Mouse (Mus musculus) heart, embryonic 11.5 days (tissue): Measurements from ENCODE around the gene Ugp2. TPM values are rescaled to one million over a fixed set of nuclear protein-coding genes. Genes with fewer than 3 reads are reported as not detected.

Experiments used
- ATAC-seq: fragments of 200-750 bp; cut with Nextera tagmentation; replicated peaks from 2 replicates; pipeline ENCODE4 v1.8.0; 2017; ENCODE audit warnings: moderate library complexity; ENCODE audit not compliant: insufficient number of reproducible peaks, low FRiP score, low TSS enrichment
- H3K27ac ChIP-seq: fragments of 300-500 bp; sonication (generic); 2 replicates; pipeline ENCODE4 v1.5.1; 2014; ENCODE audit warnings: mild to moderate bottlenecking, low read depth, low read length
- H3K27me3 ChIP-seq: fragments of 300-500 bp; sonication (generic); 2 replicates; pipeline ENCODE4 v1.6.1; 2014; ENCODE audit warnings: mild to moderate bottlenecking, low read length, mixed read lengths; ENCODE audit not compliant: control insufficient read depth, insufficient read depth
- H3K36me3 ChIP-seq: fragments of 300-500 bp; sonication (generic); 2 replicates; pipeline ENCODE4 v1.6.1; 2014; ENCODE audit warnings: mild to moderate bottlenecking, low read length, moderate library complexity, mixed read lengths; ENCODE audit not compliant: control insufficient read depth, insufficient read depth
- H3K4me1 ChIP-seq: fragments of 300-500 bp; sonication (generic); 2 replicates; pipeline ENCODE4 v1.6.1; 2014; ENCODE audit warnings: low read length; ENCODE audit not compliant: control insufficient read depth, insufficient read depth
- H3K4me2 ChIP-seq: fragments of 300-500 bp; sonication (generic); 2 replicates; pipeline ENCODE4 v1.6.1; 2014; ENCODE audit warnings: mild to moderate bottlenecking, moderate library complexity
- H3K4me3 ChIP-seq: fragments of 300-500 bp; sonication (generic); 2 replicates; pipeline ENCODE4 v1.5.1; 2014; ENCODE audit warnings: low read depth, low read length
- H3K9ac ChIP-seq: fragments of 300-500 bp; sonication (generic); 2 replicates; pipeline ENCODE4 v1.6.1; 2014; ENCODE audit warnings: mild to moderate bottlenecking, low read depth, low read length, moderate library complexity
- H3K9me3 ChIP-seq: fragments of 300-500 bp; sonication (generic); replicated peaks from 2 replicates; pipeline ENCODE4 v1.6.1; 2016; ENCODE audit warnings: low read length; ENCODE audit not compliant: control insufficient read depth
- WGBS: fragments of 180-500 bp; shearing (Covaris S2); extraction: QIAGEN DNeasy Blood & Tissue Kit; methylation state at CpG from one replicate; pipeline ENCODE4 v1.1.7; 2014; ENCODE audit not compliant: insufficient replicate concordance; 5-methylcytosine and 5-hydroxymethylcytosine counted together
- polyA plus RNA-seq: library from polyadenylated mRNA; unstranded; fragments of >200 nt; fragmentation: Nextera tagmentation; extraction: Ambion mirVana; gene quantifications from 2 replicates; pipeline ENCODE4 v1.2.1, GENCODE M21; 2014

Gene Ugp2
- polyA plus RNA-seq, 1 experiment from 2014 or later, result 183 TPM

DNA sequence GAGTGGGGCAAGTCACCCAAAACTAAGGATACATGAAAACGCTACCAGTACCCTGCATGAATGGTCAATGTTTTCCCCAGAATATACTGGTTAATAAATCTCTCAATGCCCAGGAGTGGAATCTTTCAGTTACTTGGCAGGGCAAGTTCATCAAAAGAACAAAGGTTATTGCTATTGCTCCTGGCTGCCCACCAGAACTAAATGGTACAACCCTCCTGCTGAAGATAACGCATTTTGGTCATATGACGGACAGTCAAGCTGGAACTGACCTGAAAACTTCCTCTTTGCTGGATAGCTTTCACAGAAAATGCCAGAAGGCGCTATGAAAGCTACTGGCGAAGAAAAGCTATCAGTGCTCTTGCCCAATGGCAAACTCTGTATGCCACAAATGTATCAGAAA, 45.2 kb downstream of the Ugp2 start:
- Histone ChIP-seq H3K9ac (no peak overlapping the region), H3K9me3 (no peaks in the 10 kb centered on the region), H3K4me2 (no peak overlapping the region), H3K36me3 (peaks cover 29% of the 10 kb centered on the region), H3K4me1 (peaks cover 3% of the 10 kb centered on the region; the same call in 1 of the 2 replicates), H3K27me3 (no peaks in the 10 kb centered on the region), H3K4me3 (no peak overlapping the region), H3K27ac (no peak overlapping the region)
- ATAC-seq, result no peak
- WGBS, result 93% methylated on average over 5 of the region's 5 CpGs

DNA sequence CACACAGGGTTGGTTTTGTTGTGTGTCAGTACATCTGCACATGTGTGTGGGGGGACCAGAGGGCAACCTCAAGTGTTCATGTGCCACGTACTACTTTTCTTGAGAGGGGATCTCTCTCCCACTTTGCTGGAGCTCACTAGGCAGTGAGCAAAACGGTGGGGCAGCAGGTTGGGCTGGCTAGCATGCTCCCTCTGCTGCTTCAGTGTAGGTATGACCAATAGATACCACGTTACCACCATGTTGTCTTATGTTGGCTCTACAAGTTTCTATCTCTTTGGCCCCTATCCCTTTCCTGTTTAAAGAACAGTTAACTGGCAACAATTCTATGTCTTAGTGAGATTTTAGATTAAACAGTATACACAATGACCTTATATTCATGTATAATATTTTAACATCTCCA, 48.7 kb downstream of the Ugp2 start:
- H3K4me3 ChIP-seq, result no peak overlapping the region
- H3K27ac ChIP-seq, result no peak overlapping the region
- H3K4me1 ChIP-seq, result peaks cover 3% of the 10 kb centered on the region; the same call in 1 of the 2 replicates
- no peak overlapping the region for H3K4me2 ChIP-seq
- no peak overlapping the region for H3K9ac ChIP-seq
- no peak for ATAC-seq
- H3K36me3 ChIP-seq, result peaks cover 18% of the 10 kb centered on the region
- H3K9me3 ChIP-seq, result no peaks in the 10 kb centered on the region
- WGBS, result 72% methylated on average over 3 of the region's 3 CpGs
- no peaks in the 10 kb centered on the region for H3K27me3 ChIP-seq

DNA sequence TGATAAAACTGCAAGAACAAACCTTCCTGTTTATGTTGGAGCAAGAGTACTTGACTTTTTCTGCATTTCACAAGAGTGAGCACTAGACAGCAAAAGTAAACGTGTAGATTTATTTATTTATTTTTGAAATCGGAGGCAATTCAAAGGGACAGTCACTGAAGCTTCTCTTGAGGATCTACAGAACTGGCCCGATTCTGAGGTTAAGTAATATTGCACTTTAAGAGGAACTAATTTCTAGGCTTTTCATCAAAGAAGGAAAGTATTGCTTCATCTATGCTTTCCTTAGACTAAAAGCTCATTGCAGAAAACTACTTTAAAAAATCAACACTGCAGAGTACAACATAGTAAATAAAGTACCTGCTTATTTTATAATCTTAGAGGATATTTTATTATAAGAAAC, 49.4 kb downstream of the Ugp2 start:
- ATAC-seq, result no peak
- Histone ChIP-seq H3K27me3 (no peaks in the 10 kb centered on the region), H3K4me1 (peaks cover 3% of the 10 kb centered on the region; the same call in 1 of the 2 replicates), H3K4me3 (no peak overlapping the region), H3K4me2 (no peak overlapping the region), H3K36me3 (peaks cover 18% of the 10 kb centered on the region), H3K9me3 (no peaks in the 10 kb centered on the region), H3K9ac (no peak overlapping the region), H3K27ac (no peak overlapping the region)
- 58% methylated on average over 3 of the region's 3 CpGs for WGBS

DNA sequence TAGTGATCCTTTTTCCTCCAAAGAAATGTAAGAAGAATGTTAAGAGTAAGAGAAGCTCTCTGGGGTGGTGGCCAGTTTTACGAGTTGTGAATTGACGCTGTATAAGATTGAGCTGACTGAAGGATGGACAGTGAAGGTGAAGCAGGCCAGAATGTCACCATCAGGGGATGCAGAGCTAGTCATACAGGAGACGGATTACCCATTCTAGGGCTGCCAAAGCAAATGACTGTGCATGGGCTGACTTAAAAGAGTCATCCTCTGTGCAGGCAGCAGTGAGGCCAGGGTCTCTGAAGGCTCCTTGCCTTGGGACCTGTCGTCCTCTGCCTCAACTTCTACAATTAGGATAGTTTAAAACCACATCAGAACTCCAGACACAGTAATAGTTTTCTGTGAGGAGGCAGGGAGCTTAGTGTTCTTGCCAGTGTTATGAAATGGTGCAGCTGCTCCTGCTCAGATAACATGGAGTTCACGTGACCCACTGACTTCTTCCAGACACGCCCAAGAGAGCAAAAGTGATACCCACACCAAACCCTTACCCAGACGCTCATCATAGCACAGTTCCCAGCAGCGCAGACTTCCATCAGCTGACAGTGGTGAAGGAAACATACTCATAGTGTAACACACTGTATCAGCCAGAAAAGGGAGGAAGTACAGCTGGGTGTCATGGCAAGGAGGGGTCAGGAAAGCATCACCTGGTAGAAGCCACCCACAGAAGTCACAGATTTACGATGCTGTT, 56.9 kb downstream of the Ugp2 start:
- WGBS, result 76% methylated on average over 9 of the region's 9 CpGs
- H3K36me3 ChIP-seq, result peaks cover 5% of the 10 kb centered on the region

DNA sequence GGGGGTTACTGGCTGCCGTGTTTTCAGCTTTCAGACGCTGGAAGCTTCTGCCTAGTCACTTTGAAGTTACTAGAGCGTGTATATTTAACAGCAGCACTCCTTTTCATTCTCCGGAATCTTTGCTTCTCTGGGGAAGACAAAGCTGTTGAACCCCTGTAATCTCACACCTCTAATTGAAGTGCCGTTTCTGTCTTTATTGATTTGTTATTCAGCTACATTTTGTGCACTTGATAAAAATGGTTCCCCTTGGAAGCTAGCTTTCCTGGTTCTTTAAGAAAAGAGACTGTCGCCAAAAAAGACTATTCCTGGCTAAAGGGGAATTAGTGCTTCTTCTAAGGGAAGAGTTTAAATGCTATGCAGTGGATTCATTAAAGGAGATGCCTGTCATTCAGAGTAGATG, 61.5 kb downstream of the Ugp2 start:
- no peak overlapping the region for H3K27ac ChIP-seq
- no peak for ATAC-seq
- H3K4me3 ChIP-seq, result no peak overlapping the region
- H3K9me3 ChIP-seq, result no peaks in the 10 kb centered on the region
- no peaks in the 10 kb centered on the region for H3K27me3 ChIP-seq
- H3K36me3 ChIP-seq, result peaks cover 3% of the 10 kb centered on the region
- WGBS, result 63% methylated on average over 6 of the region's 6 CpGs
- H3K9ac ChIP-seq, result no peak overlapping the region
- no peak overlapping the region for H3K4me2 ChIP-seq
- H3K4me1 ChIP-seq, result peaks cover 5% of the 10 kb centered on the region; the same call in 1 of the 2 replicates

More for the DNA sequence above, 56.9 kb downstream of the Ugp2 start:
- H3K4me2 ChIP-seq, result no peak overlapping the region
- H3K9ac ChIP-seq, result no peak overlapping the region
- no peak for ATAC-seq
- no peaks in the 10 kb centered on the region for H3K9me3 ChIP-seq
- H3K4me1 ChIP-seq, result no peaks in the 10 kb centered on the region
- H3K4me3 ChIP-seq, result no peak overlapping the region
- no peak overlapping the region for H3K27ac ChIP-seq
- H3K27me3 ChIP-seq, result no peaks in the 10 kb centered on the region

DNA sequence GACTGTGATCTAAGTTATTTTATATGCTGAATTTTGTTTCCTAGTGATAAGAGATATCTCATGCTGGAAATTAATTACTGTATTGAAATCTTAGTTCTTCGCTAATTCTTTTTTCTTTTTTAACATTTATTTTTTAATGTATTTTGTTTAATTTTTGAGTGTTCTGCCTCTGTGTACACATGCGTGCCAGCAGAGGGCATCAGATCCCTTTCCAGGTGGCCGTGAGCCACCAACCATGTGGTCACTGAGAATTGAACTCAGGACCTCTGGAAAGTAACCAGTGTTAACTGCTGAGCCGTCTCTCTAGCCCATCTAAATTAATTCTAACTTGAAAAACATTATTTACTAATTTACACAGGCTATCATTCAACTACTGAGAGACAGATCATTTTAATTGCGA, 62.9 kb downstream of the Ugp2 start:
- 86% methylated on average over 5 of the region's 5 CpGs for WGBS
- peaks cover 5% of the 10 kb centered on the region; the same call in 1 of the 2 replicates for H3K4me1 ChIP-seq
- no peak for ATAC-seq

DNA sequence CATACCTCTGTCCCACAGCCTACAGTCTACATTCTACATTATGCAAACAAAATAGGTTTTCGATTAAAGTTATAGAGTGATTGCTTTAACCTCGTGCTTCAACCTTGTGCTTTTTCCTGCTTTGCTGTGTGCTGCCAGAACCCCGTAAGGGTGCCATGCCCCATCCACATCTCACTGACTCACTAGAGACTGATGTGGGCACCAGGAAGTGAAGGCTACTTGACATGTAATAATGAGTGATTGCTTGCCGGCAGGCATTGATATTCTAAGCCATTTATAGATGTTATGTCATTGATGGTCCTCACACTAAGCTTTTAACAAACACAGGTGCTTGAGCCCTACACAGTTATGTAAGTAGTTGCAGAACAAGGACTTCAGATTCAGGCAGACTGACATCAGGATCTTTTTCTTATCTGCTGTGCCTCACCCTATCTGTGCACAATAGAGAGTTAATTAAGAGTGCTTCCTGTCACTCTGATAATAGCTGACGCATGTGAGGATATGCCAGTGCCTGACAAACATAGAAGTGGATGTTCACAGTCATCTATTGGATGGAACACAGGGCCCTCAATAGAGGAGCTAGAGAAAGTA, 63.8 kb downstream of the Ugp2 start:
- 63% methylated on average over 5 of the region's 5 CpGs for WGBS
- Histone ChIP-seq H3K4me2 (no peak overlapping the region), H3K9ac (no peak overlapping the region), H3K9me3 (no peaks in the 10 kb centered on the region), H3K36me3 (no peaks in the 10 kb centered on the region), H3K4me3 (no peak overlapping the region), H3K27me3 (no peaks in the 10 kb centered on the region), H3K4me1 (peaks cover 5% of the 10 kb centered on the region; the same call in 1 of the 2 replicates), H3K27ac (no peak overlapping the region)
- no peak for ATAC-seq

More for the DNA sequence above, 62.9 kb downstream of the Ugp2 start:
- Histone ChIP-seq H3K4me3 (no peak overlapping the region), H3K36me3 (no peaks in the 10 kb centered on the region), H3K4me2 (no peak overlapping the region), H3K27me3 (no peaks in the 10 kb centered on the region), H3K9me3 (no peaks in the 10 kb centered on the region), H3K27ac (no peak overlapping the region), H3K9ac (no peak overlapping the region)

DNA sequence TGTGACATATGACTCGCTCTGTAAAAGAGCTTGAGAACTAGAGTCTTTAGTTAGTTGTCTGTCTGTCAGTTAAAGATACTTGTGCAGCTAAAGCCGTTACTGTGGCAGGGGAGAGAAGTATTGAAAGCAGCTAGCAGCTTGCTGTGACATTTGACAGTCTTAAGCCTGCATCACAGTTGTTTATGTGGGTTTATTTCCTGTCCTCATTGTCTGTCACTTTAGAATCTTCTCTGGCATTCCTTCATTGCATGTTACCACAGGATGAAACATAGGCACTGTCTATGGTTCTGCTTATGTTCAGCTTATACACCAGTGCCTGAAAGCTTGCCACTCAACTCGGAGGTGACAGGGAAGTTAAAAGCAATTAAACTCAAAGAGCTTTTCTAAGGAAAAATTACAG, 67.4 kb downstream of the Ugp2 start:
- H3K9ac ChIP-seq, result no peak overlapping the region
- peaks cover 3% of the 10 kb centered on the region; the same call in 1 of the 2 replicates for H3K36me3 ChIP-seq
- no peak for ATAC-seq
- no peaks in the 10 kb centered on the region for H3K9me3 ChIP-seq
- H3K4me3 ChIP-seq, result no peak overlapping the region
- no peaks in the 10 kb centered on the region for H3K27me3 ChIP-seq
- peaks cover 5% of the 10 kb centered on the region; the same call in 1 of the 2 replicates for H3K4me1 ChIP-seq
- no peak overlapping the region for H3K27ac ChIP-seq
- H3K4me2 ChIP-seq, result no peak overlapping the region
- WGBS, result 81% methylated on average over 3 of the region's 3 CpGs
